Mouse (Mus musculus) ES-Bruce4 (cell line): ENCODE measurements around the gene Irgm2.

Experiments used
- CTCF ChIP-seq: IDR thresholded peaks from one replicate; pipeline ENCODE4 v1.8.1; 2011; ENCODE audit warnings: low read depth, low read length
- POLR2A ChIP-seq: IDR thresholded peaks from one replicate; pipeline ENCODE4 v1.8.1; 2011; ENCODE audit warnings: low read length; ENCODE audit not compliant: insufficient read depth

DNA sequence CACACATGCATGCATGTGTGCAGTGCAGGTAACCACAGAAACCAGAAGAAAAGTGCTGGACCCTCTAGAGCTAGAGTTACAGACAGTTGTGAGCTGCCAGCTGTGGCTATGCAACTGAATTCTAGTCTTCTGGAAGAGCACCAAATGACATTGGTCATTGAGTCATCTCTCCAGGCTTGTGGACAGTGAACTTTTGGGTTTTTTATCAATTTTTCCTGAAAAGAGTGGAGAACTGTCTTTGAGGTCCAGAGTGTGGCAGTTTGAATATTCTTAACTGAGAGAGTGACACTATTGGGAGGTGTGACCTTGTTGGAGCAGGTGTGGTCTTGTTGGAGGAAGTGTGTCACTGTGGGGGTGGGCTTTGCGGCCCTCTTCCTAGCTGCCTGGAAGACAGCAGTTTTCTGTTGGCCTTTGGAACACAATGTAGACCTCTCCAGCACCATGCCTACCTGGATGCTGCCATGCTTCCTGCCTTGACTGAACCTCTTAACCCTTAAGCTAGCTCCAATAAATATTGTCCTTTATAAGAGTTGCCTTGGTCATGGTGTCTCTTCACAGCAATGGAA lies 11.0 kb downstream of the Irgm2 start:
- TF ChIP-seq CTCF (no peak), POLR2A (no peak)
